Mouse (Mus musculus) neural tube, embryonic 12.5 days (tissue): ENCODE results near the gene Pdcd10. TPM values are rescaled to one million over a fixed set of nuclear protein-coding genes. Genes with fewer than 3 reads are reported as not detected.
A peak's percentile ranks its signal among the peaks of the same experiment; 100 is the strongest.

Experiments used
- ATAC-seq: fragments of 200-750 bp; cut with Nextera tagmentation; 2 replicates; pipeline ENCODE4 v1.8.0; 2017; ENCODE audit warnings: low read depth, mild to moderate bottlenecking, moderate TSS enrichment, moderate library complexity; ENCODE audit not compliant: low FRiP score
- H3K27ac ChIP-seq: fragments of 300-500 bp; sonication (generic); 2 replicates; pipeline ENCODE4 v1.5.1; 2016
- H3K27me3 ChIP-seq: fragments of 300-500 bp; sonication (generic); replicated peaks from 2 replicates; pipeline ENCODE4 v1.6.1; 2016; ENCODE audit warnings: mild to moderate bottlenecking
- H3K36me3 ChIP-seq: fragments of 300-500 bp; sonication (generic); 2 replicates; pipeline ENCODE4 v1.6.1; 2016; ENCODE audit warnings: mild to moderate bottlenecking
- H3K4me1 ChIP-seq: fragments of 300-500 bp; sonication (generic); 2 replicates; pipeline ENCODE4 v1.6.1; 2016
- H3K4me2 ChIP-seq: fragments of 300-500 bp; sonication (generic); replicated peaks from 2 replicates; pipeline ENCODE4 v1.6.1; 2016; ENCODE audit warnings: mild to moderate bottlenecking
- H3K4me3 ChIP-seq: fragments of 300-500 bp; sonication (generic); 2 replicates; pipeline ENCODE4 v1.5.1; 2016
- H3K9ac ChIP-seq: fragments of 300-500 bp; sonication (generic); 2 replicates; pipeline ENCODE4 v1.6.1; 2016; ENCODE audit warnings: mild to moderate bottlenecking
- H3K9me3 ChIP-seq: fragments of 300-500 bp; sonication (generic); 2 replicates; pipeline ENCODE4 v1.6.1; 2016; ENCODE audit warnings: mild to moderate bottlenecking
- WGBS: fragments of 180-500 bp; shearing (Covaris S2); methylation state at CpG from one replicate; pipeline ENCODE4 v1.1.7; 2016; 5-methylcytosine and 5-hydroxymethylcytosine counted together
- polyA plus RNA-seq: library from polyadenylated mRNA; unstranded; fragments of >200 nt; fragmentation: Nextera tagmentation; extraction: Ambion mirVana; gene quantifications from 2 replicates; pipeline ENCODE4 v1.2.1, GENCODE M21; 2016

Pdcd10 gene
- 83.4 and 88.5 TPM in 2 replicates for polyA plus RNA-seq

DNA sequence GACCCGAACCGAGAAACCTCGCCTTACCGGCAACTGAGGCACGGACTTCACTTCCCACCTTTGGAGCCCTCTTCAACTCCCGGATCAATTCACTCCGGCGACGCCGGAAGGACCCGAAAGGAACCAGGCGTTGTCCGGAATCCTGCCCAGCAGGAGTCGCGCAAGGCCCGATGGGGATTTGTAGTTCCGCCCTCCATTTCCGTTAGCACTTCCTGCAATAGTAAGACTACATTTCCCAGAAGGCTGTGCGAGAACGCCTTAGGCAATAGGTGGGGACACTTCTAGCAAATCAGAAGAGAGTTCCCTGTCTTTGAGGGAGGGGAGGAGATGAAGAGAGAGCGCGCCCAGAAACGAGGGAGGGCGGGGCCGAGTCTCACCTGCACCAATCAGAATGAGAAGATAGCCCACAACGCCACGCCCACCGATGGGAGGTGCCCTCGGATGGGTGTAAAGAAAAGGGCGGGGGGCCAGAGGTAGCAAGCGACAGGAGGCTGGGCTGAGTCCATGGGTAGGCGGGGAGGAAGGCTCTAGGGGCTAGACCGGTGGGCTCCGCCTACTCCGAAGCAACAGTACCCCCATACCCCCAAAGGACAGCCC lies at the start of gene Pdcd10:
Gene Pdcd10 (minus strand): TSS at position 162 of the 597 bp plus-strand sequence.
- Histone ChIP-seq H3K4me3 (peak within 1 kb of the TSS; percentile 92), H3K9me3 (no peaks in the 10 kb centered on the region), H3K36me3 (no peaks in the 10 kb centered on the region), H3K9ac (peak within 1 kb of the TSS; percentile 91), H3K27ac (peak within 1 kb of the TSS; percentile 22), H3K4me2 (peak within 1 kb of the TSS; percentile 69), H3K27me3 (no peaks in the 10 kb centered on the region), H3K4me1 (peaks cover 4% of the 10 kb centered on the region)
- ATAC-seq, result peak; percentile 96
- under 1% methylated on average over 35 of the region's 35 CpGs for WGBS

DNA sequence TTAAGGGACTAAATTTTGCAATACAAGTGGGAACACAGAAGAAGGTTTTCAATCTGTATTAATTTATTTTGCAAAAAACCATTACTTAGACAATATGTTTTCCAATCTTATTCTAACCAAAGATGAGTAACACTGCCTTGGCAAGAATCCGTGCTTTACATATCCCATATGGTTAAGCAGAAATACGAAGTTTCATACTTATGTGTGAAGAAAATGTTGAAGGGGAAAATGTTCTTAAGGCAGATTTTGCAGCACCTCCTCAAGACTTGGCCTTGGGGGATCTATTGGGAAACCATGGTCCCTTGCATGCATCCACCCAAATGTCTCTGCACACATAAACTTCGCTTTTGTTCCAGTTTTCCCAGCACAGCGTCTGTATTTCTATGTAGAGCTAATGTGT lies 28.2 kb upstream of the Pdcd10 start:
- no peak overlapping the region for H3K4me2 ChIP-seq
- no peak overlapping the region for H3K27ac ChIP-seq
- no peaks in the 10 kb centered on the region for H3K36me3 ChIP-seq
- no peaks in the 10 kb centered on the region for H3K27me3 ChIP-seq
- no peaks in the 10 kb centered on the region for H3K9me3 ChIP-seq
- H3K4me1 ChIP-seq, result no peaks in the 10 kb centered on the region
- ATAC-seq, result no peak
- H3K9ac ChIP-seq, result no peak overlapping the region
- no peak overlapping the region for H3K4me3 ChIP-seq
- WGBS, result 89% methylated on average over 4 of the region's 4 CpGs

DNA sequence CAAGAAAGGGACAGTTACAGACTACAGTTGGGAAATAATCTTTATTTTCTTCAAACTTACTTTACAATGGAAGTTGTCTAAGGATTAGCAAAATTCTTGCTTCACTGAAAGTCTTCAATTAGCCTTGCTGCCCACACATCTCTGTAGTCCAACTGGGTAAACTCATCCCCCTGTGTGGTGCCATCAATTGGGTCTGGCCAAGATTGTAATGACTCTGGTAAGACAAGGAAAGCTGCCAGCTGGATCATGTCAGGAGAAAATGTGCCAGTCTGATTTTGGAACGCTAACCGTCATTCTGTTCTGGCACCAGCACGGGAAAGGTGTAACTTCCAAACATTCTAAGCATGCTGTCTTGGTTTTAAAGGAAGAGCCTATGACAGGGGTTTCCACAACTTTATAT lies 26.6 kb upstream of the Pdcd10 start:
- no peak for ATAC-seq
- Histone ChIP-seq H3K27ac (no peak overlapping the region), H3K4me2 (no peak overlapping the region), H3K9ac (no peak overlapping the region), H3K4me1 (no peaks in the 10 kb centered on the region), H3K4me3 (no peak overlapping the region), H3K27me3 (no peaks in the 10 kb centered on the region), H3K36me3 (no peaks in the 10 kb centered on the region), H3K9me3 (no peaks in the 10 kb centered on the region)
- WGBS, result 99% methylated on average over 3 of the region's 3 CpGs

DNA sequence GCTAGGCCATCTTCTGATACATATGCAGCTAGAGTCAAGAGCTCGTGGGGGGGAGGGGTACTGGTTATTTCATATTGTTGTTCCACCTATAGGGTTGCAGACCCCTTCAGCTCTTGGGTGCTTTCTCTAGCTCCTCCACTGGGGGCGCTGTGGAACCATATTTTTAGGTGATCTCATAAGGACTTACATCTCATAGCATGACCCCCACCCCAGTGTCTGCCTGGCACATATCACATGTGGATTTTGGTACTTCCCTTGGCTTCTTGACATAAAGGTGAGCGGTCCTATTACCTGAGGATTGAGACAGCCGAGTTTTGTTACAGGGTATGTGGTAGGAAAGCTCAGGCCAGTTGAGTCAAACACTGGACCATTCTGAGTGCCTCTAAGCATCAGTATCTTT lies 22.7 kb upstream of the Pdcd10 start:
- Histone ChIP-seq H3K27me3 (no peaks in the 10 kb centered on the region), H3K9me3 (no peaks in the 10 kb centered on the region), H3K27ac (no peak overlapping the region), H3K36me3 (no peaks in the 10 kb centered on the region), H3K4me2 (no peak overlapping the region), H3K4me1 (no peaks in the 10 kb centered on the region), H3K9ac (no peak overlapping the region), H3K4me3 (no peak overlapping the region)
- peak; percentile 41; the same call in 1 of the 2 replicates for ATAC-seq
- WGBS, result 57% methylated on average over 4 of the region's 4 CpGs

DNA sequence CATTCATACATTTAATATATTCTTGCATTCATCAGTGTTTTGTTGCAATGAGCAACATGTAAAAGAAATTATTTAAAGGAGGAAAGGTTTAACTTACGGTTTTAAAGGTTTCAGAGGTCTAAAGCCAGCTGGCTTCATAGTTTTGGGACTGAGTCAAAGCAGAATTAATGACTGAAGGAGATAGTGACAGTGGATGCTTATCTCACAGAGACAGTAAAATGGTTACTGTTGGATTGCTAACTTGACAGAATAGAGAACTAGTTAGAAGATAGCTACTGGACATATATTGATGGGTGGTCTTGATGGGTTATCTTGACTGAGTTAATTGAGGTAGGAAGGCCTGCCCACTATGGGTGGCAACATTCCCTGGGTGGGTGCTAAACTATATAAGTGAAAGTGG lies 18.9 kb upstream of the Pdcd10 start:
- H3K4me1 ChIP-seq, result no peaks in the 10 kb centered on the region
- no peak for ATAC-seq
- H3K9me3 ChIP-seq, result no peaks in the 10 kb centered on the region
- H3K4me3 ChIP-seq, result no peak overlapping the region
- H3K27me3 ChIP-seq, result no peaks in the 10 kb centered on the region
- no peak overlapping the region for H3K4me2 ChIP-seq
- WGBS, result 90% methylated on average over 1 of the region's 1 CpGs
- H3K9ac ChIP-seq, result no peak overlapping the region
- H3K36me3 ChIP-seq, result no peaks in the 10 kb centered on the region
- no peak overlapping the region for H3K27ac ChIP-seq

DNA sequence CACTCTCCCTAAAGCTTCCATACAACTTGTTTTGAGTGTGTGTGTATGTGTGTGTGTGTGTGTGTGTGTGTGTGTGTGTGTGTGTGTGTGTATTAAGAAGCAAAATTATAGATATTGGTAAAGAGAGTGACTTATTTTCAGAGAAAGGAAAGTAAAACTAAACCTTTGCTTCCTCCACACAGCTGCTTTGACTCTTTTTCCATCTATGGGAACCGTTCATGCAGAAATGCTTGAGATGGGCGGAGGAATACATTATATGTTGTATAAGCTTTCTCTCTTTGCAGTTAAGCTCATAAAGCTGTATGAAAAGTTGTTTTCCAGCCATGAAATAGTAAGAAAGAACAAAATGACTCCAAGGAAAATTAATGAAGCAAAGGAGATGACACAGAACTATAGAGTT lies 17.4 kb upstream of the Pdcd10 start:
- Histone ChIP-seq H3K9ac (no peak overlapping the region), H3K36me3 (no peaks in the 10 kb centered on the region), H3K4me3 (no peak overlapping the region), H3K27ac (no peak overlapping the region), H3K4me1 (no peaks in the 10 kb centered on the region), H3K9me3 (no peaks in the 10 kb centered on the region), H3K27me3 (no peaks in the 10 kb centered on the region), H3K4me2 (no peak overlapping the region)
- 91% methylated on average over 2 of the region's 2 CpGs for WGBS
- ATAC-seq, result no peak

DNA sequence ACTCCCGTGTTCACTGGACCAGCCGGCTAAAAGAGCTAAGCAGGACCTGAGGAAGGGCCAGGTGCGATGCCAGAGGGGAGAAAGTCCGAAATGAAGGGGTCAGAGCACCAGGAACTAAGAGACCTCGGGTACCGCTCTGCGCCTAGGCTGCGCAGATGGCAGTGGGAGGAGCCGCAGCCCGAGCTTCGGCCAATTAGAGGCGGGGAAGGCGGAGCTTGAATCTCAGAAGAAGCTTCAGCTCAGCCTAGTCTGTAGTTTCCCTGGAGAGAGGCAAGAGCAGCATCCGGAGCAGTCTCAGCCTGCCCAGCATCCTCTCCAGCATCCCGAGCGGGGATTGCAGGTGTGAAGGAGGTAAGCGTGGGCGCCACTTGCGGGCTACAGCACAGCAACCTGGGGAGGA lies 636 bp upstream of the Pdcd10 start, which contains the start of gene Serpini1:
Gene Serpini1 (plus strand): TSS at position 256 of the 400 bp plus-strand sequence.
- peaks cover 4% of the 10 kb centered on the region for H3K4me1 ChIP-seq
- H3K36me3 ChIP-seq, result no peaks in the 10 kb centered on the region
- H3K4me2 ChIP-seq, result peak within 1 kb of the TSS; percentile 69
- peak within 1 kb of the TSS; percentile 22 for H3K27ac ChIP-seq
- peak within 1 kb of the TSS; percentile 91 for H3K9ac ChIP-seq
- no peaks in the 10 kb centered on the region for H3K9me3 ChIP-seq
- WGBS, result under 1% methylated on average over 19 of the region's 19 CpGs
- peak within 1 kb of the TSS; percentile 92 for H3K4me3 ChIP-seq
- ATAC-seq, result peak; percentile 95
- H3K27me3 ChIP-seq, result no peaks in the 10 kb centered on the region

DNA sequence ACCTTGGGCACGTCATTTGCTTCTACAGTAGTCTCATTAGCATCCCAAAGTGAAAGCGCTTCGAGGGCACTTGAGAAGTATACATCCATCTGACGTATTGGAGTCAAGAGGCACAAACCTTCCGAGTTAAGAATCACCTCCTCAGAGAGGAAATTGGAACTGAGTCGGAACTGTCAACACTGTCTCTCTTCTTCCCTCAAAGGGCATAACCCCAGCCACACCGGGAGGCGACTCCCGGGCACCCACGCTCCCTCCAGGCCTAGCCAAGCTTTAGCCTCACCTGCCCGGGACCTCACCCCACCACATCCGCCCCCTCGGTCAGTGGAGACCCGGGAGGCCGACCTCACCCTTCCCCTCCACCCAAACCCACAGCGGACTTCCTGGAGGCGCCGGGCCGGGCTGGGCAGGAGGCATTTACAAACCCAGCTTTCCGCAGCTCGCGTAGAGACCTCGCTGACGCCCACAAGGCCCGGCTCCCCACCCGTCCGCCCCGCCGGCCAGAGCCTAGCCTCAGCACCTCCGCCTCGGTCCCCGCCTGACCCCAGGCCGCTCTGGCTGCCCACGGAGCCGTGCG lies 448 bp downstream of the Pdcd10 start:
- Histone ChIP-seq H3K27ac (peak overlapping the region; percentile 22; the same call in 1 of the 2 replicates), H3K4me1 (peaks cover 4% of the 10 kb centered on the region), H3K9ac (peak overlapping the region; percentile 91), H3K27me3 (no peaks in the 10 kb centered on the region), H3K36me3 (no peaks in the 10 kb centered on the region), H3K4me3 (peak overlapping the region; percentile 92), H3K4me2 (peak overlapping the region; percentile 68), H3K9me3 (no peaks in the 10 kb centered on the region)
- 1% methylated on average over 36 of the region's 36 CpGs for WGBS
- peak; percentile 11 for ATAC-seq

DNA sequence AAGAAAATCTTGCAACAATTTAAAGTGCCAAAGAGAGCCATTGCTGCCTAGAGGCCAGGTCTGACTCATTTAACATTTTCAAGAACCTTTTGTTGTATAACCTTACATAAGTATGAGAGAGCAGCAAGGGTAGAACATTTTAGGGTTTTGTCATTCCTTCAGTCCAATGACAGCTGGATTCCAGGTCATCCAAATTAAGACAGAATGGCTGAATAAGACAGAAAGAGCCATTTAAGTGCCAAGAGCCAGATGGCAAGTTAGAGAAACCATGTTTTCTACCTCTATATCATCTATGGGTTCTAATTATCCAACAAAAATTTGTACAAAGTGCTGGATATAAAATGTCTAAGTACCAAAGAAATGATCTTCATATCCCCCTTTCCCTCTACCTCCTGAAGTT lies 5.4 kb downstream of the Pdcd10 start:
- Histone ChIP-seq H3K4me2 (no peak overlapping the region), H3K27ac (no peak overlapping the region), H3K4me3 (no peak overlapping the region), H3K9me3 (no peaks in the 10 kb centered on the region), H3K27me3 (no peaks in the 10 kb centered on the region), H3K4me1 (peaks cover 4% of the 10 kb centered on the region), H3K9ac (no peak overlapping the region), H3K36me3 (no peaks in the 10 kb centered on the region)
- no peak for ATAC-seq

DNA sequence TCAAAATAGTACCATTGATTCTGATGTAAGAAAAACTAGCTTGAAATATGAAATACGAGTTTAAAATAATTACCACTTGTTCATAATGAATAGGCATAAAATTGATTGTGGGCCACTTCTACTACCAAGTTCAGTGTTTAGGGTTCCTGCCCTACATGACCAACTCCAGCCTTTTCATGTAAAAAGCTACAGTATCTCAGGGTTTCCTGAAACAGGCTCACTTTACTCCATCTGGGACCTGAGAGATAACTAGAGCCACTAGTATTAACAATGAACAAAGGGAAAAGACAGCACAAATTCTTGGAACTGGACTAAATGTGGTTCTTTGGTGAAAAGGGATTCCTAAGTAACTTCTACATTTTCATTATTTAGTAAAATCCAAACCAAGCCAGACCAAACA lies 12.4 kb downstream of the Pdcd10 start:
- H3K4me2 ChIP-seq, result no peak overlapping the region
- H3K9ac ChIP-seq, result no peak overlapping the region
- no peaks in the 10 kb centered on the region for H3K4me1 ChIP-seq
- no peaks in the 10 kb centered on the region for H3K9me3 ChIP-seq
- 92% methylated on average over 1 of the region's 1 CpGs for WGBS
- H3K36me3 ChIP-seq, result peaks cover 5% of the 10 kb centered on the region; the same call in 1 of the 2 replicates
- H3K27me3 ChIP-seq, result no peaks in the 10 kb centered on the region
- no peak for ATAC-seq
- H3K4me3 ChIP-seq, result no peak overlapping the region
- H3K27ac ChIP-seq, result no peak overlapping the region

DNA sequence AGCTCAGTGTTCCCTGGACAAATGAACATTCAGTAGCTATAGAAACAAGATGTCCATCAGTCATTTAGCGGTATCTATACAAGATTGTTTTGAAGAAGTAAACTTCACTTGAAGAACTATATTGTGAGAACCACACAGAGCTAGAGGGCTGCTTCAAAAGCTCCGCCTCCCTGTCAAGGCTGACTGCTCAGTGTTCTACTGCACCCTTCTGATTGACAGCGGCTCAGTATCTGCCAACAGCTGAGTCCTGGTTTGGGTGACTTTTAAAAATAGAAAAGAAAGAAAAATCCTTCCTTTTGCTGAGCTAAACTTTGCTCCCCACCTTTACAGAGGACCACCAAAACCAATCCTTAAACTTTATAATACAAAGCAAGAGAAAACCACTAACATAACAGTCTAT lies 13.8 kb downstream of the Pdcd10 start:
- Histone ChIP-seq H3K27me3 (no peaks in the 10 kb centered on the region), H3K9ac (no peak overlapping the region), H3K36me3 (peaks cover 8% of the 10 kb centered on the region; the same call in 1 of the 2 replicates), H3K27ac (no peak overlapping the region), H3K9me3 (no peaks in the 10 kb centered on the region), H3K4me2 (no peak overlapping the region), H3K4me3 (no peak overlapping the region), H3K4me1 (no peaks in the 10 kb centered on the region)
- no peak for ATAC-seq
- WGBS, result 88% methylated on average over 3 of the region's 3 CpGs

DNA sequence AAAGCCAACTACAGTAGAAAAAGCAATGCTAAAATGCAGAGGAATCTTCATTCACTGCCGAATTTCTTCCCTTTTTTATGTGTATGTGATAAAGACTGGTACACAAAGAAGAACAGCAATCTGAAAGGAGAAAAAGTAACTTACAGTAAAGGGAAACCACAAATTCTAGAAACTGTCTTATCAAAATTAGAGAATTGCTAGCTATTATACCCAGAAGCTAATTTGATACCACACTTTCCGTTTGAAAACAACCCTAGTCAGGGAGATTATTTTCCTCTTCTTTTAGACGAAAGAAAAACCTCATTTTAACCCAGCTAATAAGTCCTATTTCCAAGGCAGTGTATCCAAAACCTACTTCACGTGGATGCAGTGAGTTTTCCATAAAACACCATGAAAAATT lies 15.4 kb downstream of the Pdcd10 start:
- Histone ChIP-seq H3K9ac (no peak overlapping the region), H3K4me2 (no peak overlapping the region), H3K9me3 (no peaks in the 10 kb centered on the region), H3K4me1 (no peaks in the 10 kb centered on the region), H3K4me3 (no peak overlapping the region), H3K27me3 (no peaks in the 10 kb centered on the region), H3K36me3 (peaks cover 12% of the 10 kb centered on the region), H3K27ac (no peak overlapping the region)
- no peak for ATAC-seq
- 92% methylated on average over 4 of the region's 4 CpGs for WGBS
